Mouse (Mus musculus): ENCODE measurements around the gene Gstm4. TPM values are rescaled to one million over a fixed set of nuclear protein-coding genes. Genes with fewer than 3 reads are reported as not detected.

Gstm4 gene
- polyA plus RNA-seq (2016; fragmentation: Nextera tagmentation; extraction: Ambion mirVana): 12.1 and 12.5 TPM in 2 replicates

DNA sequence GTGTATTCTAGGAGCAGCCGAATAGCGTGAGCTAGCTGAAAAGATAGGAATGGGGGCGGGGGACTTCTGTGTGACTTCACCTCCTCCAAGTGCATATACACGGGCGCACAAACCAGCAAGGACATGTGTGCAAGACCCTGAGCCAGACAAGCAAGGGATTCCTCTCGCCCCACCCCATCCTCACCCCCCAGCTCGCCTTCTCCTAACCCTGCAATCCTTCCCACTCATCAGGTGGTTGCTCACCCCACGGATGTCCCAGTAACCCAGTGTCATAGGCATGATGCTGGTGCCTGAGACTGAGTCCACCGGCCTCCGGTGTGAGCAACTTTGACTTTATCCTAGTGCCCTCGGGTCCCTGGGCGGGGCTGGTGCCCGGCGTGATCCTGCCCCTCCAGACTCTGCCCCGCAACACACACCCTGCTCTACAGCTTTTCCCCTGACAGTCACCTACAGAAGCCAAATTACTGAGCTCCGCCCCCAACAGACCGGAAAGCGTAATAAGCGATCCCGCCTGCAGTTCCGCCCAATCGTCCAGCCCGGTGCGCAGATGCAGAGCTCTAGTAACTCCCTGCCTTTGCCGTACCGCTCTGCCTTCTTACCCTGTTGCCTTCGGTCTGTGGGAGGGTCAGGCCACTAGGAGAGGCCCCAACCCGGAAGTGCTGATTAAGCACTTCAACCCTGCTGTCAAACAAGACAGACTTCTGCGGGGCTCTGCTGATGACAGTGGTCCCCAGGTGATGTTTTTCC is at the start of gene Gstm4:
TSS of gene Gstm4 (minus strand) at position 501 of the 747 bp plus-strand sequence.
- H3K4me2 ChIP-seq (replicated peaks): peak within 1 kb of the TSS; percentile 81
- H3K4me1 ChIP-seq: peaks cover 6% of the 10 kb centered on the region
- peak within 1 kb of the TSS; percentile 44; the same call in 1 of the 2 replicates for H3K27ac ChIP-seq
- peak; percentile 93 for ATAC-seq (ENCODE audit: low FRiP score)
- H3K9ac ChIP-seq: peak within 1 kb of the TSS; percentile 65
- no peaks in the 10 kb centered on the region for H3K9me3 ChIP-seq (replicated peaks)
- H3K27me3 ChIP-seq: no peaks in the 10 kb centered on the region
- WGBS: 4% methylated on average over 29 of the region's 29 CpGs
- H3K4me3 ChIP-seq: peak within 1 kb of the TSS; percentile 54
- no peaks in the 10 kb centered on the region for H3K36me3 ChIP-seq

DNA sequence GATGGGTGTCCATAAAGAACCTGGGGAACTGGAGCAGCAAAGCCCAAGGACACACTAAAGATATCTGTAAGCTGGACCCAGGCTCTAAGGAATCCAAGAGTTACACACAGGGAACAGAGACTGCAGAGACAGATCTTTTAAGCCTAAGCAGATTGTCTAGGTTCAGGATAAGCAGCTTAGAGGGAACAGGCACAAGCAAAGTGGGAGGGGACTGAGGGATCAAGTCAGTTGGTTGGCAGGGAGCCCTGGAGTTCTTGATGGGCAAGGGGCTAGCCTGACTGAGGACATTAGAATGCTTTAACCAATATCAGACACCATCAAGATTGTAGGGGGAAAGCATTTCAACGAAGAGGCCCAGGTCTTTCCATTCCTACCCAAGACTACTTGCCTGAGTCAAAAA is 49.5 kb upstream of the Gstm4 start:
- Histone ChIP-seq H3K9ac (no peak overlapping the region), H3K27me3 (no peaks in the 10 kb centered on the region), H3K4me2 (replicated peaks) (no peak overlapping the region), H3K36me3 (no peaks in the 10 kb centered on the region), H3K4me1 (peaks cover 4% of the 10 kb centered on the region), H3K9me3 (replicated peaks) (no peaks in the 10 kb centered on the region), H3K4me3 (no peak overlapping the region), H3K27ac (no peak overlapping the region)
- 94% methylated on average over 1 of the region's 1 CpGs for WGBS
- ATAC-seq (ENCODE audit: low FRiP score): no peak

DNA sequence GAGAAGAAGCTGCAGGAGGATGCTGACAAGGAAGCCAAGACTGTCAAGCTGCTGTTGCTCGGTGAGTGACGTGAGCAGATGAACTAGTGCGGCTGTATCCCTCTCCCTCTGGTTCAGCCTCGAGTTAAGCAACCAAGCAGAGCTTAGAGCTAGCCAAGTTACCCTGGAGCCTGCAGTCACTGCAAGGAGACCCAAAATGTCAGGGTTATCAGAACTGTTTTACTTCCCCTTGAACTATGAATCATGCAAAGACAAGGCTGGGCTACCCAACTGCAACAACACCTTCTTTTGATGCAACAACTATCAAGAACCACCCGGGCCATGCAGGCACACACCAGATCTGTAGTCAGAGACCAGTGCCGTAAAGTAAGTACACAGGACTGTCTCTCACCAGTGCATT is 48.6 kb upstream of the Gstm4 start:
- WGBS: 67% methylated on average over 6 of the region's 6 CpGs
- Histone ChIP-seq H3K9me3 (replicated peaks) (no peaks in the 10 kb centered on the region), H3K4me2 (replicated peaks) (no peak overlapping the region), H3K27me3 (no peaks in the 10 kb centered on the region), H3K36me3 (no peaks in the 10 kb centered on the region), H3K9ac (no peak overlapping the region), H3K27ac (no peak overlapping the region), H3K4me1 (peaks cover 8% of the 10 kb centered on the region), H3K4me3 (no peak overlapping the region)
- ATAC-seq (ENCODE audit: low FRiP score): no peak

DNA sequence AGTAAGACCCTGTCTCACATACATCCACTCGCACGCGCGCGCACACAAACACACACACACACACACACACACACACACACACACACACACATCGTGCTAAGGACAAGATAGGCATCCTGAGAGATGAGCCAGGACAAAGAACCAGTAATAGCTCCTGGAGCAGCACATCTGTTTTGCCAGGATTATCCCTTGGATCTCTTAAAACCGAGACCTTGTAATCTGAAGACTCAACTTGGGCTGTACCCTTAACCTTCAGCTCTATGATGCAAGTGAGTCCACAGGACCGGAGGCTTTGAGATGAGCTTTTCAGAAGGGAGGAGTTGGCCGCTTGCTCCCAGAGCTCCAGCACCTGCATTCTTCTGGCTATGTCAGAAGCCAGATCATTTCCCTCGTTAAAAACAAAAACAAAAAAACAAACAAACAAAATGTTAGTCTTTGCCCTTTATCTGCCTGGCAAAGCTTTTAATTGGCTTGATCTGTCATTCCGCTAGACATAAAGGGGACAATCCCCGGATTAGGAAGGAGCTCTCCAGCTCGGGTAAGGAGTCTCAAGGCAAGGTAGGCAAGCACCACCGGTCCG is 47.9 kb upstream of the Gstm4 start, which contains the start of gene Gnat2:
TSS of gene Gnat2 (plus strand) at position 254 of the 580 bp plus-strand sequence.
- WGBS: 85% methylated on average over 15 of the region's 15 CpGs
- no peak for ATAC-seq (ENCODE audit: low FRiP score)
- Histone ChIP-seq H3K36me3 (no peaks in the 10 kb centered on the region), H3K4me2 (replicated peaks) (no peak within 1 kb of the TSS), H3K9me3 (replicated peaks) (no peaks in the 10 kb centered on the region), H3K4me1 (peaks cover 8% of the 10 kb centered on the region), H3K9ac (no peak within 1 kb of the TSS), H3K4me3 (no peak within 1 kb of the TSS), H3K27me3 (no peaks in the 10 kb centered on the region), H3K27ac (no peak within 1 kb of the TSS)

DNA sequence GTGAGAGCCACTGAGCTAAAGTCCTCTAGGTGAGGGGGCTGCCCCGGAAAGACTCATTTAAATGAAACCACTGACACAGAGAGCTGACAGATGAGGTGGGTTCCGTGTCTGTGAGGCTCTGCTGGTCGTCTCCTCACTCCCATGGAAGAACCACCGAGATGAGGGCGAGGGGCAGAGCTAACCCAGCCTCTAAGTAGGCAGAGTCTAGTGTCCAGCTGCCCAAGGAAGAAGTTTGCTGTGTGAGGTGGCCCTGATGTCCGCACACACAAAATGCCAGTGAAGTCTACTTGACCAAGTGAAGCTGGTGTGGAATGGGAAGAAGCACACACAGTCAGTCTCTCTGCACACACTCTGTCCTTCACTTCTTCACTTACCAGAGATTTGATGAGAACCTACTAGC is 47.3 kb upstream of the Gstm4 start:
- Histone ChIP-seq H3K4me2 (replicated peaks) (no peak overlapping the region), H3K27me3 (no peaks in the 10 kb centered on the region), H3K4me3 (no peak overlapping the region), H3K36me3 (no peaks in the 10 kb centered on the region), H3K4me1 (peaks cover 8% of the 10 kb centered on the region), H3K27ac (no peak overlapping the region), H3K9ac (no peak overlapping the region), H3K9me3 (replicated peaks) (no peaks in the 10 kb centered on the region)
- WGBS: 73% methylated on average over 6 of the region's 6 CpGs
- no peak for ATAC-seq (ENCODE audit: low FRiP score)

DNA sequence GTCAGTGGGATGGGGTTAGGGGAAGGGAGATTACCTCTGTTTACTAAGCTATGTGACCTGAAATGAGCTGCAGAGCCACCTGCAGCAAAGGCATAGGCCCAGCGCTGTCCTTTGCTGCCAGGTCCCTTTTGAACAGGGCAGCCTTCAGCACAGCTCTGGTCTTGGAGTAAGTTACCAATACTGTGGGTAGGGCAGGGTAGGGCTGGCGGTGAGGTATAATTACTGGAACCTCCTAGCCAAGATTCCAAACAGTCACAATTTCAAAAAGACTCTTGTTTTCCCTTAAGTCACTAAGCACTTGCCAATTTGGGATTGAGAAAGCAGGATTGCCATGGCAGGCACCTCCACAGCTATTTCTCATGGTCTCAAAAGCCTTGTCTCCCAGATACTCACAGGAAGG is 45.9 kb upstream of the Gstm4 start:
- Histone ChIP-seq H3K27ac (no peak overlapping the region), H3K9me3 (replicated peaks) (no peaks in the 10 kb centered on the region), H3K4me2 (replicated peaks) (no peak overlapping the region), H3K9ac (no peak overlapping the region), H3K27me3 (no peaks in the 10 kb centered on the region), H3K36me3 (no peaks in the 10 kb centered on the region), H3K4me3 (no peak overlapping the region), H3K4me1 (peaks cover 21% of the 10 kb centered on the region)
- ATAC-seq (ENCODE audit: low FRiP score): no peak
- WGBS: 85% methylated on average over 2 of the region's 2 CpGs

DNA sequence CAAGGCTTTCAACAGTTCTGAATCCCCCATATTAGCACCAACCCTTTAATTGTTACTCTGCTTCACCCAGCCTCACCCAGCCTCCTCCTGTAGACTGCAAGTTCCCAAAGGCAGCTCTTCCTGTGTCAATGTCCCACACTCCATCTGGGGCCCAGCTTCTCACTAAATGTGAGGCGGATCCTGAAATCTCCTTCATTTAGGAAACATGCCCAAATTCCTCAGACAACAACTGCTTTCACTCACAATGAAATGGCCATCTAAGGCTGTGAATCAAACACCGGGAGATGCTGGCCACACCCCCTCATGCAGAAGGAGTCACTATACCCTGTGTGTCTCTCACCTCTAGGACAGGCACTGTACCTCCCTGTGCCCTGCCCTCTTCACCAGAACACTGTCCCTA is 45.2 kb upstream of the Gstm4 start:
- H3K36me3 ChIP-seq: no peaks in the 10 kb centered on the region
- no peak overlapping the region for H3K4me3 ChIP-seq
- H3K27me3 ChIP-seq: no peaks in the 10 kb centered on the region
- no peak overlapping the region for H3K4me2 ChIP-seq (replicated peaks)
- 38% methylated on average over 2 of the region's 2 CpGs for WGBS
- no peak overlapping the region for H3K27ac ChIP-seq
- no peaks in the 10 kb centered on the region for H3K9me3 ChIP-seq (replicated peaks)
- H3K4me1 ChIP-seq: peaks cover 23% of the 10 kb centered on the region
- no peak overlapping the region for H3K9ac ChIP-seq
- ATAC-seq (ENCODE audit: low FRiP score): no peak

DNA sequence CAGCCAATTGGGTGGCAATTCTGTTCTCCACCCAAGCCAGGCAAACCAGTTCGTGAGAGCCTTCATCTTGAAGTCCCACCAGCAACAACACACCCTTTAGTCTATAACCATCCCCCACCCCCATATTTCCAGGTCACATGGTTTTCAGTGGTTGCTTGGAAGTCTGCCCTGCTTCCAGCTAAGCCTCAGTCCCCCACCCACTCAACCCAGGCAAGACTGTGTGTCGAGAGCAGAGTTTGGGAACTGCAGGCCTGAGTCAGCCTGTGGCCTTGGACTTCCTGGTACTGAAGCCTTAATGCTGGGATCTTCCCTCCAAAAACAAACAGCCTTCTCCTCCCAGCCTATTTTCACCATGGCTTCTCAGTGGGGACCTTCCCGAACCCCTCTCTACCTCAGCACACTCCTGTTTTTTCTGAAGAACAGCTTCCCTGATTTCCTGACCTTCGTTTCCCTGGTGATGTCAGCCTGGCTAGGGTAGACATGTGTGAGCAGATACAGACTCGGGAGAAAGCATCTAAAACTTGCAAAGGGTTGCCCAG is 44.2 kb upstream of the Gstm4 start:
- Histone ChIP-seq H3K9ac (peak overlapping the region; percentile 13; the same call in 1 of the 2 replicates), H3K27ac (no peak overlapping the region), H3K27me3 (no peaks in the 10 kb centered on the region), H3K4me1 (peaks cover 33% of the 10 kb centered on the region), H3K9me3 (replicated peaks) (no peaks in the 10 kb centered on the region), H3K4me3 (no peak overlapping the region), H3K36me3 (no peaks in the 10 kb centered on the region), H3K4me2 (replicated peaks) (no peak overlapping the region)
- no peak for ATAC-seq (ENCODE audit: low FRiP score)
- WGBS: 30% methylated on average over 5 of the region's 5 CpGs

DNA sequence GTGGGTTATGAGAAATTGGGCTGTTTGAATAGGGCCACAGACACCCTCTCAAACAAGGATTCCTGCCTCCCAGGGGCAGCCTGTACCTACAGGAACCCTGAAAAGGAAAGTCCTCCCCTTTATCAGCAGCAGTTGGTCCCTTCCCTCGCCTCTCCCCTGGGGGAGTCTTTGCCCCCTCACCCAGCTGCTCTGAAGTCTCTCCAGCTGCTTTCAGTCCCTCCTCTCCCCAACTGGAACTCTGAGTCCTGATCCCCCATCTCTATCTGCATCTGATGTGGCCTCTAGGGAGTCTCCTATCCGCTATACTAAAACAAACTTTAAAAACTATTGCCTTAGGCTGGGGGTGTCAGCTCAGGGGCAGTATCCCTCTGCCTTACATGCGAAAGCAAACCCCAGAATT is 42.6 kb upstream of the Gstm4 start:
- peaks cover 49% of the 10 kb centered on the region for H3K4me1 ChIP-seq
- no peak for ATAC-seq (ENCODE audit: low FRiP score)
- H3K9ac ChIP-seq: no peak overlapping the region
- no peaks in the 10 kb centered on the region for H3K9me3 ChIP-seq (replicated peaks)
- no peaks in the 10 kb centered on the region for H3K27me3 ChIP-seq
- 78% methylated on average over 3 of the region's 3 CpGs for WGBS
- H3K36me3 ChIP-seq: no peaks in the 10 kb centered on the region
- H3K4me3 ChIP-seq: no peak overlapping the region
- H3K4me2 ChIP-seq (replicated peaks): no peak overlapping the region
- H3K27ac ChIP-seq: no peak overlapping the region

DNA sequence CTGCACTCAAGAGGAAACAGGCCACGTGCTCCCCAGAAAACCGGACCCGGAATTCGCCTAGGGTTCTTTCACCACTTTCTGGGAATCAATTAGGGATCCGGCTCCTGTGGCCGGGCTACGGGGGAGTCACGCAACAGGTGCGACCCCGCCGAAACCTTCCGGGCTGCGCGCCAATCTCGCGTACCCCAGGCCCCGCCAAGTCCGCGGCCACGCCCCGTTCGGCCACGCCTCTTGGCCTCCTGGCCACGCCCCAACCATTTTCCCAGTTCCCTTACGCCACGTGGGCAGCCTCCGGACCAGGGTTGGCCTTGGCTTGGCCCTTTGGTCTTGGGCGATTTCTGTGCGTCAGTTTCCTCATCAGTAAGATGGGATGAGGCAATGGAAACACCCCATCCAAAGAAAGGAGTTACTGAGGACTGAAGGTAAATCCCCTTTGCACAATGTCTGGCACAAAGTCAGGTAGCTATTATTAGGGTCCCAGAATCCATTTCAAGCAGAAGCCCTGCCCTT is 41.8 kb upstream of the Gstm4 start, which contains the start of gene Ampd2:
TSS of gene Ampd2 (minus strand) at position 182 of the 510 bp plus-strand sequence.
- 0 out of 2 replicates have a peak, but pooled peaks have one; percentile 23 for ATAC-seq (ENCODE audit: low FRiP score)

DNA sequence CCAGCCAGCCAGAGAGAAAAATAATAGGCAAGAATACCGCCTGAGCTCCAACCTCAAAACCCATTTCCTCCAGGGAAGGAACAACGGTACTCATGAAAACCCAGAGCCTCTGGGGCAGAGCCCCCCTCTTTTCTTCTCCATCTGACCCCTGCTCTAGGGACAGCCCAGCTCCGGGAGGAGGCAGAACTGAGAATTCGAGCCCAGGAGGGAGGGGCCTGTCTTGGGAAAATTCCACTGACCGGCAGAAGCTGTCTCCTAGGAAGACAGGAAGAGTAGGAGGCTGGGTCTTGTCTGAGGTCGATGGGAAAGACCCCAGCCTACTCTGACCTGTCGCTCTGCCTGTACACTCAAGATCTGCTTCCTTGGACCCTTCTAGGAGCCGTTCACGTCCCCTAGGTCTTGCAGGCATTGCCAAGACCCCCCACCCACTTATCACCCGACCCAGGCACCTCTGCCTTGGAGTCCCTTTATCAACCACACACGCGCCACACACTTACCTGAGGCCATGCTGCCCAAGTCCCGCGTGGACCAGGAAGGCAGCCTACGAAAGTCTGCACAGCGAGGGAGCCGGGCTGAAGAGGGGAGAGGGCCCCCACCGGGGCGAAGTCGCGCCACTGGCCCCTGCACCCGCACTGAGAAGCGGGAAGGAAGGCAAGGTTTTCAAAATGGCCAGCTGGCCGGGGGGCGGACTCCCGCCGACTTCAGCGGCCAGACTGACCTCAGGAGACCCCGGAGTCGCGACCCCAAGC is 41.2 kb upstream of the Gstm4 start:
- peaks cover 57% of the 10 kb centered on the region for H3K4me1 ChIP-seq
- WGBS: under 1% methylated on average over 31 of the region's 31 CpGs
- peak; percentile 71 for ATAC-seq (ENCODE audit: low FRiP score)

More for the DNA sequence above, 41.8 kb upstream of the Gstm4 start, which contains the start of gene Ampd2:
- Histone ChIP-seq H3K27ac (peak within 1 kb of the TSS; percentile 90), H3K9me3 (replicated peaks) (no peaks in the 10 kb centered on the region), H3K4me1 (peaks cover 57% of the 10 kb centered on the region), H3K4me2 (replicated peaks) (peak within 1 kb of the TSS; percentile 100), H3K27me3 (no peaks in the 10 kb centered on the region), H3K9ac (peak within 1 kb of the TSS; percentile 78), H3K4me3 (peak within 1 kb of the TSS; percentile 63), H3K36me3 (no peaks in the 10 kb centered on the region)
- WGBS: 0% methylated on average over 29 of the region's 29 CpGs

DNA sequence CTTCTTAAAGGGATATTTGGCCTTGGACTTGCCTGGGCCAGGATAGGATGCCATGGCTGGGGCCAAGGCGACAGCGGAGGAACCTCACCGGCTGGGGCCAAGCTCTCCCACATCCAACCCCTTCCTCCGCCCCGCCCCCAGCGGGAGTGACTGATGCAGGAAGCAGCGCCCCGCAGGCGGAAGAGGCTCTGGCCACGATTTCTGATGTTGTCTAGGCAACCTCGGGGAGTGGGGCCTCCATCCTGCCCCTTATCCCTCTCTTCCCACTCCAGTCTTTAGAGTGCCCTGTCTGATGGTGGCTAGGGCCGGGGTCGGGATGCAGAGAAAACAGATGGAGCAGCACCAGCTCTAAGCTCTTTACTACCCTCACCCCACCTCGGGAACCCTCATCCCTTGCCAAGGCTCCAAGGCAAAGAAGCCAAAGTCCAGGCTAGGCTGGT is 40.6 kb upstream of the Gstm4 start:
- peak; percentile 85 for ATAC-seq (ENCODE audit: low FRiP score)
- 0% methylated on average over 14 of the region's 14 CpGs for WGBS

More for the DNA sequence above, 41.2 kb upstream of the Gstm4 start:
- no peaks in the 10 kb centered on the region for H3K27me3 ChIP-seq
- peak overlapping the region; percentile 78 for H3K9ac ChIP-seq
- peak overlapping the region; percentile 90 for H3K27ac ChIP-seq
- H3K9me3 ChIP-seq (replicated peaks): no peaks in the 10 kb centered on the region
- H3K36me3 ChIP-seq: no peaks in the 10 kb centered on the region
- peak overlapping the region; percentile 100 for H3K4me2 ChIP-seq (replicated peaks)
- H3K4me3 ChIP-seq: peak overlapping the region; percentile 63

More for the DNA sequence above, 40.6 kb upstream of the Gstm4 start:
- Histone ChIP-seq H3K27ac (peak overlapping the region; percentile 90), H3K4me2 (replicated peaks) (peak overlapping the region; percentile 100), H3K4me1 (peaks cover 57% of the 10 kb centered on the region), H3K9me3 (replicated peaks) (no peaks in the 10 kb centered on the region), H3K9ac (peak overlapping the region; percentile 78), H3K4me3 (peak overlapping the region; percentile 63), H3K36me3 (peaks cover 5% of the 10 kb centered on the region; the same call in 1 of the 2 replicates), H3K27me3 (no peaks in the 10 kb centered on the region)
